Mouse (Mus musculus): ENCODE measurements around the gene Npsr1. TPM values are rescaled to one million over a fixed set of nuclear protein-coding genes. Genes with fewer than 3 reads are reported as not detected.

Gene Npsr1
- total RNA-seq (2023), result not detected

GRCm38 (mm10) chr9:24097696-24098095 is at the start of gene Npsr1:
Npsr1 (plus strand) TSS chr9:24097996.

Measured in T-cell, adult 66 days (primary cell).